Mouse (Mus musculus) kidney, embryonic 16.5 days (tissue): ENCODE measurements around the gene Lepr. TPM values are rescaled to one million over a fixed set of nuclear protein-coding genes. Genes with fewer than 3 reads are reported as not detected.

Experiments
- ATAC-seq: fragments of 200-750 bp; cut with Nextera tagmentation; 2 replicates; pipeline ENCODE4 v1.8.0; 2017; ENCODE audit warnings: moderate TSS enrichment; ENCODE audit not compliant: low FRiP score, low TSS enrichment
- H3K27ac ChIP-seq: fragments of 300-500 bp; sonication (generic); 2 replicates; pipeline ENCODE4 v1.5.1; 2014; ENCODE audit warnings: low read length
- H3K27me3 ChIP-seq: fragments of 300-500 bp; sonication (generic); 2 replicates; pipeline ENCODE4 v1.6.1; 2014; ENCODE audit warnings: low read length, control low read depth, mixed read lengths; ENCODE audit not compliant: insufficient read depth
- H3K36me3 ChIP-seq: fragments of 300-500 bp; sonication (generic); 2 replicates; pipeline ENCODE4 v1.6.1; 2014; ENCODE audit warnings: low read length, control low read depth, mixed read lengths; ENCODE audit not compliant: insufficient read depth
- H3K4me1 ChIP-seq: fragments of 300-500 bp; sonication (generic); 2 replicates; pipeline ENCODE4 v1.6.1; 2014; ENCODE audit warnings: low read length, control low read depth, mixed read lengths; ENCODE audit not compliant: insufficient read depth
- H3K4me2 ChIP-seq: fragments of 300-500 bp; sonication (generic); replicated peaks from 2 replicates; pipeline ENCODE4 v1.6.1; 2014; ENCODE audit warnings: low read depth, low read length
- H3K4me3 ChIP-seq: fragments of 300-500 bp; sonication (generic); 2 replicates; pipeline ENCODE4 v1.5.1; 2014; ENCODE audit warnings: mild to moderate bottlenecking, low read length
- H3K9ac ChIP-seq: fragments of 300-500 bp; sonication (generic); replicated peaks from 2 replicates; pipeline ENCODE4 v1.6.1; 2014; ENCODE audit warnings: low read length
- H3K9me3 ChIP-seq: fragments of 300-500 bp; sonication (generic); 2 replicates; pipeline ENCODE4 v1.6.1; 2016; ENCODE audit warnings: low read length, control low read depth
- WGBS: fragments of 180-500 bp; shearing (Covaris S2); extraction: QIAGEN DNeasy Blood & Tissue Kit; methylation state at CpG from one replicate; pipeline ENCODE4 v1.1.7; 2014; 5-methylcytosine and 5-hydroxymethylcytosine counted together
- polyA plus RNA-seq: library from polyadenylated mRNA; unstranded; fragments of >200 nt; fragmentation: Nextera tagmentation; extraction: Ambion mirVana; gene quantifications from 2 replicates; pipeline ENCODE4 v1.2.1, GENCODE M21; 2015

Lepr gene
- polyA plus RNA-seq, 1 experiment from 2014 or later, result 5.5 TPM

- Histone ChIP-seq H3K27me3 (no peaks in the 10 kb centered on the region), H3K4me2 (no peak overlapping the region), H3K9me3 (peaks cover 19% of the 10 kb centered on the region), H3K4me1 (no peaks in the 10 kb centered on the region), H3K36me3 (no peaks in the 10 kb centered on the region), H3K4me3 (no peak overlapping the region), H3K9ac (no peak overlapping the region), H3K27ac (no peak overlapping the region)
- 69% methylated on average over 2 of the region's 2 CpGs for WGBS
- ATAC-seq, result no peak
These were observed 133.7 kb downstream of the Lepr start for GRCm38 (mm10) chr4:101850908-101851307.

GRCm38 (mm10) chr4:101860873-101861272 lies 143.7 kb downstream of the Lepr start:
- no peak overlapping the region for H3K27ac ChIP-seq
- ATAC-seq, result peak; percentile 73
- 49% methylated on average over 6 of the region's 6 CpGs for WGBS

GRCm38 (mm10) chr4:101862289-101862688 lies 145.1 kb downstream of the Lepr start:
- H3K9me3 ChIP-seq, result no peaks in the 10 kb centered on the region
- no peak overlapping the region for H3K9ac ChIP-seq
- ATAC-seq, result no peak
- H3K36me3 ChIP-seq, result no peaks in the 10 kb centered on the region
- H3K4me2 ChIP-seq, result no peak overlapping the region
- H3K27me3 ChIP-seq, result no peaks in the 10 kb centered on the region
- H3K4me1 ChIP-seq, result no peaks in the 10 kb centered on the region
- no peak overlapping the region for H3K4me3 ChIP-seq
- H3K27ac ChIP-seq, result no peak overlapping the region
- WGBS, result 95% methylated on average over 6 of the region's 6 CpGs

More at GRCm38 (mm10) chr4:101860873-101861272, 143.7 kb downstream of the Lepr start:
- H3K36me3 ChIP-seq, result no peaks in the 10 kb centered on the region
- no peak overlapping the region for H3K9ac ChIP-seq
- no peaks in the 10 kb centered on the region for H3K27me3 ChIP-seq
- no peak overlapping the region for H3K4me2 ChIP-seq
- H3K4me3 ChIP-seq, result no peak overlapping the region
- no peaks in the 10 kb centered on the region for H3K4me1 ChIP-seq
- H3K9me3 ChIP-seq, result no peaks in the 10 kb centered on the region

Other genes with a start within 250 kb of the Lepr start
- 1.8 and 2.2 TPM in 2 replicates for gene Dnajc6, start 220.8 kb upstream of the Lepr start, polyA plus RNA-seq
- 98.6 and 104 TPM in 2 replicates for gene Leprot, start 69.7 kb upstream of the Lepr start, polyA plus RNA-seq
- not detected in 2 replicates for gene B020004J07Rik, start 126.6 kb downstream of the Lepr start, polyA plus RNA-seq
- gene C130073F10Rik, start 176.4 kb downstream of the Lepr start, polyA plus RNA-seq, result not detected in 2 replicates
- gene Gm12800, start 191.7 kb downstream of the Lepr start, polyA plus RNA-seq, result not detected in 2 replicates
- not detected in 2 replicates for gene Gm12794, start 223.0 kb downstream of the Lepr start, polyA plus RNA-seq